In genomic region chr19:38273820-38274219, GRCm38 (mm10) we compare ENCODE assay signal across 26 mouse cellular contexts. TPM values are rescaled to one million over a fixed set of nuclear protein-coding genes. Genes with fewer than 3 reads are reported as not detected.
DNase-seq lines count a peak whose midpoint lies in the region; ATAC-seq and TF ChIP-seq lines count a peak whose summit lies in the region.
"Had no signal": no experiment of that assay in that cellular context is flagged by ENCODE, and none has a peak within 500 bp of the region (broad histone marks: within the 10 kb centered on the region; RNA-seq: fewer than 3 reads in every experiment).

No protein-coding gene starts in this region.

- no peak overlapping the region for H3K27ac ChIP-seq in hindbrain, embryonic 16.5 days (ENCODE audit: low read depth, low read length)
- no peak overlapping the region for H3K27ac ChIP-seq in hindbrain, embryonic 13.5 days
- peak overlapping the region; percentile 47; the same call in 1 of the 2 replicates for H3K27ac ChIP-seq in left cerebral cortex, adult 2 months
- H3K27ac ChIP-seq in midbrain, postnatal 0 days (ENCODE audit: low read depth, low read length): no peak overlapping the region
- H3K27ac ChIP-seq in midbrain, embryonic 15.5 days: no peak overlapping the region
- H3K27ac ChIP-seq: embryonic facial prominence, embryonic 12.5 days; embryonic facial prominence, embryonic 15.5 days; gastrocnemius, adult 2 months; hindbrain, embryonic 14.5 days had no signal

- no peaks in the 10 kb centered on the region for H3K4me1 ChIP-seq in hindbrain, embryonic 16.5 days (ENCODE audit: control insufficient read depth, insufficient read depth, low read depth, low read length)
- peaks cover 6% of the 10 kb centered on the region for H3K4me1 ChIP-seq in hindbrain, embryonic 13.5 days (replicated peaks)
- H3K4me1 ChIP-seq in midbrain, postnatal 0 days (ENCODE audit: insufficient read depth, low read length): no peaks in the 10 kb centered on the region
- no peaks in the 10 kb centered on the region for H3K4me1 ChIP-seq in midbrain, embryonic 15.5 days
- H3K4me1 ChIP-seq: embryonic facial prominence, embryonic 12.5 days; embryonic facial prominence, embryonic 15.5 days had no signal

- H3K36me3 ChIP-seq in hindbrain, embryonic 16.5 days (ENCODE audit: control insufficient read depth, insufficient read depth, low read length): no peaks in the 10 kb centered on the region
- no peaks in the 10 kb centered on the region for H3K36me3 ChIP-seq in hindbrain, embryonic 13.5 days
- H3K36me3 ChIP-seq in midbrain, postnatal 0 days (ENCODE audit: insufficient read depth, low read length): no peaks in the 10 kb centered on the region
- no peaks in the 10 kb centered on the region for H3K36me3 ChIP-seq in midbrain, embryonic 15.5 days (replicated peaks)
- H3K36me3 ChIP-seq: embryonic facial prominence, embryonic 12.5 days; embryonic facial prominence, embryonic 15.5 days; G1E had no signal

- 54% methylated on average over 7 of the region's 7 CpGs for WGBS in hindbrain, embryonic 16.5 days
- WGBS in hindbrain, embryonic 13.5 days: 57% methylated on average over 7 of the region's 7 CpGs
- WGBS in midbrain, postnatal 0 days: 52% methylated on average over 7 of the region's 7 CpGs
- 51% methylated on average over 7 of the region's 7 CpGs for WGBS in midbrain, embryonic 15.5 days

- DNase-seq in left cerebral cortex, adult 2 months (ENCODE audit: extremely low spot score in 1 of 2, low spot score in 2 of 2): no peak
- DNase-seq in left cerebral cortex, adult 18-20 months (ENCODE audit: low spot score in 2 of 2): no peak
- DNase-seq in midbrain, postnatal 0 days (ENCODE audit: low spot score): peak; percentile 52
- no peak for DNase-seq in spleen, adult 18-20 months
- DNase-seq: adrenal gland, postnatal 14 days; B cell, adult 2 months; cerebellum, adult 2 months; cerebellum, adult 9-11 months; cerebellum, postnatal 25 days; forebrain, postnatal 0 days; gastrocnemius, adult 2 months; gastrocnemius, postnatal 14 days had no signal

- no peak for TF ChIP-seq CTCF in left cerebral cortex, adult 2 months (IDR thresholded peaks at IDR 0.05)
- TF ChIP-seq CTCF in midbrain, postnatal 0 days (IDR thresholded peaks at IDR 0.05): no peak

- H3K4me2 ChIP-seq in hindbrain, embryonic 16.5 days (ENCODE audit: low read length): no peak overlapping the region
- H3K4me2 ChIP-seq in hindbrain, embryonic 13.5 days: no peak overlapping the region
- no peak overlapping the region for H3K4me2 ChIP-seq in midbrain, postnatal 0 days (ENCODE audit: low read depth, low read length, poor library complexity, severe bottlenecking)
- H3K4me2 ChIP-seq in midbrain, embryonic 15.5 days: no peak overlapping the region
- H3K4me2 ChIP-seq: embryonic facial prominence, embryonic 12.5 days; embryonic facial prominence, embryonic 15.5 days; heart, embryonic 11.5 days; hindbrain, embryonic 14.5 days had no signal

- peak; percentile 25; the same call in 1 of the 2 replicates for ATAC-seq in hindbrain, embryonic 16.5 days
- ATAC-seq in hindbrain, embryonic 13.5 days (ENCODE audit: low FRiP score): no peak
- no peak for ATAC-seq in midbrain, postnatal 0 days (ENCODE audit: low FRiP score)
- ATAC-seq in midbrain, embryonic 15.5 days (replicated peaks): no peak
- ATAC-seq: forebrain, embryonic 14.5 days; forebrain, postnatal 0 days; Patski had no signal

- H3K27me3 ChIP-seq in hindbrain, embryonic 16.5 days (replicated peaks; ENCODE audit: control insufficient read depth, insufficient read depth, low read length): no peaks in the 10 kb centered on the region
- H3K27me3 ChIP-seq in hindbrain, embryonic 13.5 days: no peaks in the 10 kb centered on the region
- H3K27me3 ChIP-seq in midbrain, postnatal 0 days (ENCODE audit: insufficient read depth, low read length): no peaks in the 10 kb centered on the region
- no peaks in the 10 kb centered on the region for H3K27me3 ChIP-seq in midbrain, embryonic 15.5 days (replicated peaks)
- H3K27me3 ChIP-seq: CH12.LX; embryonic facial prominence, embryonic 12.5 days; embryonic facial prominence, embryonic 15.5 days had no signal

- intact Hi-C loops in left cerebral cortex, adult 2 months (cut with DNase I): no loop called here

- no peak overlapping the region for H3K4me3 ChIP-seq in hindbrain, embryonic 16.5 days (ENCODE audit: low read length)
- H3K4me3 ChIP-seq in hindbrain, embryonic 13.5 days: no peak overlapping the region
- H3K4me3 ChIP-seq in left cerebral cortex, adult 2 months: no peak overlapping the region
- no peak overlapping the region for H3K4me3 ChIP-seq in midbrain, postnatal 0 days (ENCODE audit: low read depth, low read length)
- H3K4me3 ChIP-seq in midbrain, embryonic 15.5 days: no peak overlapping the region
- H3K4me3 ChIP-seq: embryonic facial prominence, embryonic 12.5 days; embryonic facial prominence, embryonic 15.5 days; gastrocnemius, adult 2 months had no signal

- H3K9ac ChIP-seq in hindbrain, embryonic 16.5 days (ENCODE audit: low read depth, low read length): no peak overlapping the region
- no peak overlapping the region for H3K9ac ChIP-seq in hindbrain, embryonic 13.5 days
- H3K9ac ChIP-seq in midbrain, postnatal 0 days (replicated peaks; ENCODE audit: low read length, poor library complexity, severe bottlenecking): no peak overlapping the region
- no peak overlapping the region for H3K9ac ChIP-seq in midbrain, embryonic 15.5 days
- H3K9ac ChIP-seq: embryonic facial prominence, embryonic 12.5 days; embryonic facial prominence, embryonic 15.5 days; forebrain, postnatal 0 days; hindbrain, embryonic 14.5 days had no signal

- no peaks in the 10 kb centered on the region for H3K9me3 ChIP-seq in hindbrain, embryonic 16.5 days (ENCODE audit: control insufficient read depth, low read length)
- H3K9me3 ChIP-seq in hindbrain, embryonic 13.5 days: no peaks in the 10 kb centered on the region
- no peaks in the 10 kb centered on the region for H3K9me3 ChIP-seq in midbrain, postnatal 0 days (ENCODE audit: low read length)
- no peaks in the 10 kb centered on the region for H3K9me3 ChIP-seq in midbrain, embryonic 15.5 days
- H3K9me3 ChIP-seq: embryonic facial prominence, embryonic 12.5 days; embryonic facial prominence, embryonic 15.5 days; G1E had no signal

RNA-seq across cellular contexts. Expression of gene Lgi1, which starts 9.5 kb away (rescaled TPM):
- polyA plus RNA-seq in hindbrain, embryonic 16.5 days (2015; fragmentation: Nextera tagmentation; extraction: Ambion mirVana): 22.5 and 23.1 TPM in 2 replicates
- 13.1 and 14.0 TPM in 2 replicates for polyA plus RNA-seq in hindbrain, embryonic 13.5 days (2015; fragmentation: Nextera tagmentation; extraction: Ambion mirVana)
- 100 to 1,000 TPM; 133 to 144 TPM for total RNA-seq in left cerebral cortex, adult 2 months (2021)
- total RNA-seq in left cerebral cortex, adult 18-20 months (2021): 100 to 1,000 TPM; 130 to 135 TPM
- total RNA-seq in midbrain, postnatal 0 days (2014; rRNA removed): 27.0 and 32.8 TPM in 2 replicates
- polyA plus RNA-seq in midbrain, postnatal 0 days (2015; fragmentation: Nextera tagmentation; extraction: Ambion mirVana): 22.5 and 28.3 TPM in 2 replicates
- polyA plus RNA-seq in midbrain, embryonic 15.5 days (2015; fragmentation: Nextera tagmentation; extraction: Ambion mirVana): 14.7 and 20.7 TPM in 2 replicates
- total RNA-seq: common myeloid progenitor, adult 5-6 weeks; hematopoietic stem cell, adult 5-6 weeks had no signal
- polyA plus RNA-seq: G1E; heart, postnatal 0 days had no signal

RNA-seq across cellular contexts. Expression of gene Fra10ac1, which starts 49.9 kb away (rescaled TPM):
- polyA plus RNA-seq in hindbrain, embryonic 16.5 days (2015; fragmentation: Nextera tagmentation; extraction: Ambion mirVana): 36.7 and 37.7 TPM in 2 replicates
- 49.1 and 49.6 TPM in 2 replicates for polyA plus RNA-seq in hindbrain, embryonic 13.5 days (2015; fragmentation: Nextera tagmentation; extraction: Ambion mirVana)
- total RNA-seq in left cerebral cortex, adult 2 months (2021): 10 to 100 TPM; 14.4 to 16.3 TPM
- total RNA-seq in left cerebral cortex, adult 18-20 months (2021): 10 to 100 TPM; 13.5 to 13.6 TPM
- total RNA-seq in midbrain, postnatal 0 days (2014; rRNA removed): 4.9 and 10.1 TPM in 2 replicates
- 25.5 and 31.4 TPM in 2 replicates for polyA plus RNA-seq in midbrain, postnatal 0 days (2015; fragmentation: Nextera tagmentation; extraction: Ambion mirVana)
- 41.3 and 43.9 TPM in 2 replicates for polyA plus RNA-seq in midbrain, embryonic 15.5 days (2015; fragmentation: Nextera tagmentation; extraction: Ambion mirVana)
